Mouse (Mus musculus): ENCODE results near the gene Pi4k2b.

DNA sequence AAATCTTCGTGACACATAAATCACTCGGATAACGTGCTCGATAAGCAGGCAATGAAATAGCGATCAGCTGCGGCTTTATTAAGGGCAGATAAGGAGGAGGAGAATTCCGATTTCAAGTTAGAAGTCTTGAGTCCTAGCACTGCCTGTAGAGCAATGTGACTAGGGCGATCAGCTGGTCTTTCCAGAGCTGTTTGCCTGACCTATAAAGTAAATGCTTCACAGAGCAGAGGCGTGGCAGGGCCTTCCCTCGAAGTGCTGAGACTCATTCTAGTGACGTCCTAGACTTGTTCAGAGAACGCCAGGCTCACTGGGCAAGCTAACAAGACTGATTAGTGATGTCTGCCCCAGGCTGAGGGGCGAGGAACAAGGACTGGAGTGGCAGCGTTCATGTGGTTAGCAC, 69.7 kb downstream of the Pi4k2b start:
- TF ChIP-seq USF1 (IDR thresholded peaks at IDR 0.05; ENCODE audit: low read depth): no peak
- TF ChIP-seq E2F4 (IDR thresholded peaks at IDR 0.05; ENCODE audit: insufficient read depth): no peak
- no peak for TF ChIP-seq MYOG (IDR thresholded peaks at IDR 0.05; ENCODE audit: control insufficient read depth in 1 of 3, insufficient read depth in 1 of 3, insufficient read length in 2 of 3, low read depth in 2 of 3)
- TF ChIP-seq POLR2A (IDR thresholded peaks at IDR 0.05; ENCODE audit: insufficient read length, low read depth): no peak
